Mouse (Mus musculus): ENCODE measurements at regions not wholly inside any gene's neighbourhood (a gene's known extent, or its start where the extent isn't known, plus 50 kb on each side); places are given as distances from the start of the nearest gene placed in this dataset.

- Histone ChIP-seq H3K9ac (no peak overlapping the region), H3K9me3 (no peaks in the 10 kb centered on the region), H3K36me3 (no peaks in the 10 kb centered on the region), H3K27me3 (replicated peaks) (no peaks in the 10 kb centered on the region), H3K4me3 (replicated peaks) (no peak overlapping the region), H3K4me2 (replicated peaks) (no peak overlapping the region), H3K4me1 (replicated peaks) (no peaks in the 10 kb centered on the region), H3K27ac (no peak overlapping the region)
- WGBS: 85% methylated on average over 3 of the region's 3 CpGs
- no peak for ATAC-seq
These were observed 52.4 kb upstream of the Adcy1 start for GRCm38 (mm10) chr11:7010858-7011257.

GRCm38 (mm10) chr11:6999329-6999728 lies 64.0 kb upstream of the Adcy1 start:
- Histone ChIP-seq H3K36me3 (no peaks in the 10 kb centered on the region), H3K4me1 (replicated peaks) (0 out of 2 replicates have a peak, but pooled peaks cover 15% of the 10 kb centered on the region), H3K27me3 (replicated peaks) (no peaks in the 10 kb centered on the region), H3K9me3 (no peaks in the 10 kb centered on the region), H3K4me3 (replicated peaks) (no peak overlapping the region), H3K4me2 (replicated peaks) (no peak overlapping the region), H3K27ac (no peak overlapping the region), H3K9ac (no peak overlapping the region)
- ATAC-seq: no peak

- Histone ChIP-seq H3K9me3 (no peaks in the 10 kb centered on the region), H3K4me2 (replicated peaks) (no peak overlapping the region), H3K9ac (no peak overlapping the region), H3K4me3 (replicated peaks) (no peak overlapping the region), H3K4me1 (replicated peaks) (0 out of 2 replicates have a peak, but pooled peaks cover 15% of the 10 kb centered on the region), H3K36me3 (no peaks in the 10 kb centered on the region), H3K27ac (no peak overlapping the region), H3K27me3 (replicated peaks) (no peaks in the 10 kb centered on the region)
- no peak for ATAC-seq
- 77% methylated on average over 1 of the region's 1 CpGs for WGBS
These were observed 64.5 kb upstream of the Adcy1 start for GRCm38 (mm10) chr11:6998810-6999209.

- WGBS: 47% methylated on average over 6 of the region's 6 CpGs
- Histone ChIP-seq H3K9me3 (no peaks in the 10 kb centered on the region), H3K36me3 (no peaks in the 10 kb centered on the region), H3K4me1 (replicated peaks) (0 out of 2 replicates have a peak, but pooled peaks cover 15% of the 10 kb centered on the region), H3K27ac (no peak overlapping the region), H3K27me3 (replicated peaks) (no peaks in the 10 kb centered on the region), H3K4me3 (replicated peaks) (no peak overlapping the region), H3K9ac (no peak overlapping the region), H3K4me2 (replicated peaks) (no peak overlapping the region)
- no peak for ATAC-seq
These were observed 65.8 kb upstream of the Adcy1 start for GRCm38 (mm10) chr11:6997508-6997907.

GRCm38 (mm10) chr11:6993731-6994130 lies 69.6 kb upstream of the Adcy1 start:
- no peak overlapping the region for H3K4me2 ChIP-seq (replicated peaks)
- H3K4me3 ChIP-seq (replicated peaks): no peak overlapping the region
- no peak for ATAC-seq
- H3K27ac ChIP-seq: no peak overlapping the region
- 0 out of 2 replicates have a peak, but pooled peaks cover 15% of the 10 kb centered on the region for H3K4me1 ChIP-seq (replicated peaks)
- WGBS: 90% methylated on average over 2 of the region's 2 CpGs
- H3K9ac ChIP-seq: no peak overlapping the region
- H3K9me3 ChIP-seq: no peaks in the 10 kb centered on the region
- H3K27me3 ChIP-seq (replicated peaks): no peaks in the 10 kb centered on the region
- H3K36me3 ChIP-seq: no peaks in the 10 kb centered on the region

GRCm38 (mm10) chr11:6991626-6992025 lies 71.7 kb upstream of the Adcy1 start:
- H3K27ac ChIP-seq: no peak overlapping the region
- 93% methylated on average over 5 of the region's 5 CpGs for WGBS
- no peak for ATAC-seq

GRCm38 (mm10) chr11:6990711-6991110 lies 72.6 kb upstream of the Adcy1 start:
- no peak overlapping the region for H3K4me3 ChIP-seq (replicated peaks)
- H3K9ac ChIP-seq: no peak overlapping the region
- no peaks in the 10 kb centered on the region for H3K36me3 ChIP-seq
- H3K4me1 ChIP-seq (replicated peaks): 0 out of 2 replicates have a peak, but pooled peaks cover 6% of the 10 kb centered on the region
- no peaks in the 10 kb centered on the region for H3K9me3 ChIP-seq
- WGBS: 55% methylated on average over 3 of the region's 3 CpGs
- H3K27ac ChIP-seq: no peak overlapping the region
- no peaks in the 10 kb centered on the region for H3K27me3 ChIP-seq (replicated peaks)
- no peak for ATAC-seq
- H3K4me2 ChIP-seq (replicated peaks): no peak overlapping the region

More at GRCm38 (mm10) chr11:6991626-6992025, 71.7 kb upstream of the Adcy1 start:
- Histone ChIP-seq H3K9ac (no peak overlapping the region), H3K27me3 (replicated peaks) (no peaks in the 10 kb centered on the region), H3K4me3 (replicated peaks) (no peak overlapping the region), H3K9me3 (no peaks in the 10 kb centered on the region), H3K4me2 (replicated peaks) (no peak overlapping the region), H3K4me1 (replicated peaks) (0 out of 2 replicates have a peak, but pooled peaks cover 6% of the 10 kb centered on the region), H3K36me3 (no peaks in the 10 kb centered on the region)

GRCm38 (mm10) chr11:6988884-6989824 lies 74.1 kb upstream of the Adcy1 start:
- no peak for ATAC-seq
- Histone ChIP-seq H3K4me2 (replicated peaks) (no peak overlapping the region), H3K4me3 (replicated peaks) (no peak overlapping the region), H3K27me3 (replicated peaks) (no peaks in the 10 kb centered on the region), H3K27ac (no peak overlapping the region), H3K36me3 (no peaks in the 10 kb centered on the region), H3K9ac (no peak overlapping the region), H3K4me1 (replicated peaks) (no peaks in the 10 kb centered on the region), H3K9me3 (no peaks in the 10 kb centered on the region)
- WGBS: 56% methylated on average over 8 of the region's 8 CpGs

- no peak overlapping the region for H3K27ac ChIP-seq
- no peaks in the 10 kb centered on the region for H3K4me1 ChIP-seq (replicated peaks)
- no peaks in the 10 kb centered on the region for H3K27me3 ChIP-seq (replicated peaks)
- no peak for ATAC-seq
- no peak overlapping the region for H3K4me3 ChIP-seq (replicated peaks)
- H3K36me3 ChIP-seq: no peaks in the 10 kb centered on the region
- no peak overlapping the region for H3K4me2 ChIP-seq (replicated peaks)
- 46% methylated on average over 2 of the region's 2 CpGs for WGBS
- no peaks in the 10 kb centered on the region for H3K9me3 ChIP-seq
- H3K9ac ChIP-seq: no peak overlapping the region
These were observed 75.3 kb upstream of the Adcy1 start for GRCm38 (mm10) chr11:6987995-6988394.

- no peak overlapping the region for H3K4me3 ChIP-seq (replicated peaks)
- 75% methylated on average over 1 of the region's 1 CpGs for WGBS
These were observed 76.2 kb upstream of the Adcy1 start for GRCm38 (mm10) chr11:6987105-6987504.

GRCm38 (mm10) chr11:6982076-6982475 lies 81.2 kb upstream of the Adcy1 start:
- no peaks in the 10 kb centered on the region for H3K36me3 ChIP-seq
- H3K27ac ChIP-seq: no peak overlapping the region
- no peaks in the 10 kb centered on the region for H3K9me3 ChIP-seq
- H3K27me3 ChIP-seq (replicated peaks): no peaks in the 10 kb centered on the region
- no peak for ATAC-seq
- H3K4me1 ChIP-seq (replicated peaks): no peaks in the 10 kb centered on the region
- 90% methylated on average over 7 of the region's 7 CpGs for WGBS
- H3K4me3 ChIP-seq (replicated peaks): no peak overlapping the region
- no peak overlapping the region for H3K4me2 ChIP-seq (replicated peaks)
- no peak overlapping the region for H3K9ac ChIP-seq

More at GRCm38 (mm10) chr11:6987105-6987504, 76.2 kb upstream of the Adcy1 start:
- H3K4me1 ChIP-seq (replicated peaks): no peaks in the 10 kb centered on the region
- no peak overlapping the region for H3K27ac ChIP-seq
- no peak for ATAC-seq
- no peaks in the 10 kb centered on the region for H3K9me3 ChIP-seq
- H3K9ac ChIP-seq: no peak overlapping the region
- no peaks in the 10 kb centered on the region for H3K36me3 ChIP-seq
- H3K4me2 ChIP-seq (replicated peaks): no peak overlapping the region
- no peaks in the 10 kb centered on the region for H3K27me3 ChIP-seq (replicated peaks)

- no peaks in the 10 kb centered on the region for H3K4me1 ChIP-seq (replicated peaks)
- ATAC-seq: no peak
- H3K36me3 ChIP-seq: no peaks in the 10 kb centered on the region
- WGBS: 87% methylated on average over 3 of the region's 3 CpGs
- H3K9me3 ChIP-seq: no peaks in the 10 kb centered on the region
- H3K4me2 ChIP-seq (replicated peaks): no peak overlapping the region
- H3K27ac ChIP-seq: no peak overlapping the region
- H3K4me3 ChIP-seq (replicated peaks): no peak overlapping the region
- no peak overlapping the region for H3K9ac ChIP-seq
- no peaks in the 10 kb centered on the region for H3K27me3 ChIP-seq (replicated peaks)
These were observed 83.6 kb upstream of the Adcy1 start for GRCm38 (mm10) chr11:6979656-6980055.

- Histone ChIP-seq H3K9me3 (no peaks in the 10 kb centered on the region), H3K4me1 (replicated peaks) (no peaks in the 10 kb centered on the region), H3K9ac (no peak overlapping the region), H3K27me3 (replicated peaks) (no peaks in the 10 kb centered on the region), H3K4me3 (replicated peaks) (no peak overlapping the region), H3K4me2 (replicated peaks) (no peak overlapping the region), H3K36me3 (no peaks in the 10 kb centered on the region), H3K27ac (no peak overlapping the region)
- 78% methylated on average over 1 of the region's 1 CpGs for WGBS
- ATAC-seq: no peak
These were observed 94.1 kb upstream of the Adcy1 start for GRCm38 (mm10) chr11:6969196-6969595.
